Mouse (Mus musculus) E14TG2a.4 (cell line): ENCODE data around the gene Nxpe5.

Experiments used
- CTCF ChIP-seq: conservative IDR thresholded peaks from 2 replicates; pipeline ENCODE4 v1.5.1; 2014; ENCODE audit warnings: low read length
- NANOG ChIP-seq: IDR thresholded peaks from 2 replicates; pipeline ENCODE4 v1.6.1; 2014; ENCODE audit warnings: borderline replicate concordance, low read length, mixed read lengths
- POU5F1 ChIP-seq: IDR thresholded peaks from 2 replicates; pipeline ENCODE4 v1.6.1; 2014; ENCODE audit warnings: low read length, borderline replicate concordance

- TF ChIP-seq CTCF (peak; percentile 15; the same call in 1 of the 2 replicates), POU5F1 (no peak), NANOG (no peak)
These were observed 57.8 kb downstream of the Nxpe5 start for GRCm38 (mm10) chr5:138283540-138283939.
